Mouse (Mus musculus): ENCODE results near the gene March6.

March6 gene

DNA sequence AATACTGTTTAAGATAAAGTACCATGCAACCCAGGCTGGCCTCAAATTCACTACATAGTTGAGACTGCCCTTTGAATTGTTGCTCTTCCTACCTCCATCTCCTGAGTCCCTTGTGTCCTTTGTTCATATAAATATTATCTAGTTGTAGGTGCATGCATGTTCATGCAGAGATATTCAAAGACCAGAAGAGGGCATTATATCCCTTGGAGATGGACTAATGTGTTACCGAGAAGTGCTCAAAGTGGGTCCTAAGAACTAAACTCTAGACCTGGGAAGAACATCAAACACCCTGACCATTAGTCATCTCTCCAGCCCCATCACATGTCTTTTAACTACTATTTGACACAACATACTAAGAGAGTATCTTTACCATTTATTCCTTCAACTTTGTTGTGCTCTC is 13.7 kb downstream of the March6 start:
- intact Hi-C loops (cut with DNase I): loop anchor here (5.0 kb wide), 1 partner anchor 70 kb away; no protein-coding TSS in a partner anchor

DNA sequence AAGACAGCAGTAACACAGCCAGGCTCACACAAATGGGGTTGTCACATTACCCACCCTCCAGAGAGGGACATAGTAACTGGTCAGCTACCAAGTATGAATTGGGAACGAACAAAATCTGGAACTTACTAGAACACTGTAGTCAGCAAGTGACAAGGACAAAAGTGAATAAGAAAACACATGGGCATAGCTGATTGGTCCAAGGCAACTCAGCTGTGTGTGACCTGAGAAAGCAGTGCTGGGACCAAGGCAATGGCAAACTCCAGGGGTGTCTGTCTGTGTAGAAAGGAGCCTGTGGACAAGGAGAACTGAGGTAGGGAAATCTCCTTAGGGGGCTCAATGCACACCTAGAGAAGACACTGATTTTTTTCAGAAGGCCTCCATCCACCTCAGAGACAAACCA is 19.1 kb downstream of the March6 start:
- intact Hi-C loops (cut with DNase I): no loop called here

DNA sequence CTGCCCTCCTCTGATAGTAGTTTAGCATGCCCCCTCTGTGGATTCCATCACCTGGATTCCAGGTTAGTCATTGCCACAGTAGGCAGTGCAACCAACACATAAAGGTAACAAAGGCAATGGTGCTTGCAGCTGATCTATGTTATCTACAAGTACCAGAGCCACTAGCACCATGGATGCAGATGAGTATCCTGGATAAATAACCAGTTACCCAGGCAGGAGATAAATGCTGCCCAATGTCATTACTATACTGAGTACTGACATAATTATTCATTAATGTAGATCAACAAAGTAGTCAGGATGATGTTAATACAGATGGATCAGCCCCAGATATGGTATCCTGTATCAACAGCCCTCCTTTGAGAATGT is 19.5 kb downstream of the March6 start:
- intact Hi-C loops (cut with DNase I): no loop called here

DNA sequence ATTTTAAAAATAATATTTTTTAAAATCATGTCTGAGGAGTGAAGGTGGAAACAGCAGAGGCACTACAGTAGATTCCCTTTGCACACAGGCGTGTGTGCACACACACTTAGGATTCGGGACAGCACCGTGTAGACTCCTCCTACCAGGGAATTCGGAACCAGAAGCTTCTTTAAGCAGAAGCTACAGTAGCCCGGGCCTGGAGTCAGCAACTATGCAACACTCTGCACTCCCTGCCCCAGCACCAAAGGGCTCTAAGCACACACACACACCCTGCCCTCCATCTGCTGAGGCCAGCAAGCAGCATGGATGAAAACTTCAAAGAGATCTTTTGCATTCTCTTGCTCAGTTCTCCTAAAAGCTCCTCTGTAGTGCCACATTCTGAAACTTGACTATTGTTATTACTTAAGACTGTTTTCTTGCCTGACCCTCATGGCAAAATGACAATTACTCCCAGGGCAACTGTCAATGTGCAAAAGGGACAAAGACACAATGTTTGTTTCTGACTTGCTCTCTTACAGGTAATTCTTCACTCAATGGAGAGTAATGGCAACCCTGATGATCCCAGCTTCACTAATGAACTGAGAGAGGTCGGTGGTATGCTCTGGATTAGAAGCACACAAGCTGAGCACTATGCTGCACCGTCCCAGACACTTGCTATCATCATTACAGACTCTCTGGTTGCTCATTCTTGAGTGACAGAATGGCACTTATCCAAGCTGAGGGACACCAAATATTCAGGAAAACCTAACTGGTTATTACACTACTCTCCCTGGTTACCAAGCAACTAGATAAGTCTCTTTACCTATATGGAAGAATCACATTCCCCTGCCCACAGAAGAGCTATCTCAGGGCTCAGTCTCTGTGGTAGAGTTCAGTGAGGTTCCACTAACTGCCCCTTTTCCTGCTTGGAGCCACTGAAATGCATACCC is 20.1 kb downstream of the March6 start:
- intact Hi-C loops (cut with DNase I): no loop called here

DNA sequence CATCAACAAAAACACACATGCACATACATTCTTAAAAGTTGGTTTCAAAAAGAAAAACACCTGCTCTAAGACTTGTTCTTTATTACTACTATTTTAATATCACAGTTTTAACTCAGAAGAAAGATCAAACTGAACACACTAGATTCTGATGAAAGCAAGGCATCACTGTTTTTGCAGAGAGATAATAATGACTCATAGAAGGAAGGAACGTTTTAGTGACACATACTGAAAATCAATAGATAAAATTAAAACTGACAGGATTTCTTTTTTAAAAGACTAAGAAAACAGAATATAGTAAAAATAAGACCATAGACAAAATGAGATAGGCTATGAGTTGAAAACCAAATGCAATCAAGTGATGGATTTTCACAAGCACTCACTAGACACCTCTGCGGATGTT is 25.8 kb downstream of the March6 start:
- intact Hi-C loops (cut with DNase I): no loop called here

DNA sequence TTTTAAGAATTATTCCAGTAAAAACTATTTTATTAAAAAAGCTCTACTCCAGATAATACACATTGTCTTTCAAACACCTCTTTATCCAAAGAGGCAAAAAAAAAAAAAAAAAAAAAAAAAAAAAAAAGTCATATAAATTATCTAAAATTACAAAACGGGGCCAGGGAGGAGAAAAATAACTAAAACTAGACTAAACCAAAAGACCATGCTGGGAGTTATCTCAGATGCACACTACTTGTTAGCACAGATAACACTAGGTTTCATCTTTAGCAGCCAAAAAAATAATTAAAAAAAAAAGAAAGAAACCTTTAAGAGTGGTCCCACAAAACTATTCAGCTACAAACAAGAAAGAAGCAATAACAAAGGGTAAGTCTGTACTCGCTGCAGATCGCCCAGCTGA is 27.4 kb downstream of the March6 start:
- intact Hi-C loops (cut with DNase I): loop anchor here (5.0 kb wide), 1 partner anchor 36 kb away; no protein-coding TSS in a partner anchor

DNA sequence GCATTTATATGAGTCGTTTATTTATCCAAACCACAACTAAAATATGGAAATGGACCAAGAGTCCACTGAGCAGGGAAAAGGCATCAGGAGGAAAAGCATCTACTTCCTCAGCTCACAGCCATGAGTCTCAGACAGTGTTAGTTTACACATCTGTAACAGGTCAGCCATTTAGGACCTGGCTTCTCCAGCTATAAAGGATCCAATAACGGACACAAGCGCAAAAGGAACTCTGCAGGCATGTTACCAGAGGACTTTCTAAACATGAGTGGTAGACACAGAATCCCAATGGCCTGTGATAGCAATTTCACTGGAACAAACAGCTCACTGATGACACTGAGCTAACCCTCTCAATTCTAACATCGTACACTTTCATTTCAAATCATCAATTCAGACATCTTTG is 27.9 kb downstream of the March6 start:
- intact Hi-C loops (cut with DNase I): loop anchor here (5.0 kb wide), 1 partner anchor 36 kb away; no protein-coding TSS in a partner anchor

DNA sequence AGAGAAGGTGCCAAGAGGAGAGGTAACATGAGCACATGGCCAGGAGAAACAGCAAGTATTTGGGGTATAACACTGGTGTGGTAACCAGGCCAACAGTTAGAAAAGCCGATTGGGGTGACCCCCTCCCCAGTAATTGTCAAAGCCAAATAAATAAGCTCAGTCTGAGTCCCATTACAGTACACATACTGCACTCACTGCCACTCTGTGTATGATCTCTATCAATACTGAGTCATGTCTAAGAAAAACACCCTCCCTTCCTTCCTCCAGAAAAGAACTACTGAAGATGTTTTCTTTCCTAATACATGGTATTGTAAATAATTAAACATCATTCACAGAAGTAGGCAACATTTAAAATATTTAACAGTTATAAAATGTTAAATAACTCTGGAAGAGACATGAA is 28.5 kb downstream of the March6 start:
- intact Hi-C loops (cut with DNase I): loop anchor here (5.0 kb wide), 1 partner anchor 35 kb away; no protein-coding TSS in a partner anchor

DNA sequence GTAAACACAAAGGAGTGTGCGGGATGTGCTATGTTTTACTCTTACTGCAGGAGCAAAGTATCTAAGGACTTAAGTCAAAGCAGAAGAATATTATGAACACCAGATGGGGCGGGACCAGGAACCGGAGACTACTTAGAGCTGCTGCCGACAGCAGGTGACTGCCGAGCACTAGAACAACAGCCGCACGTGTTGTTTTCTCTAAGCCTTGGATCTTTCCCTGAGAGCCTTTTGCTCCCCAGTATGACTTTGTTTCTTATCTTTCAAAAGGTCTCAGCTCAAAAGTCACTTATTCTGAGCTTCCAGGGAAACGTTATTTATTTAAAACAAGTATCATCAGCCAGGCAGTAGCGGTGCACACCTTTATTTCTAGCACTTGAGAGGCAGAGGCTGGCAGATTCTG is 36.0 kb downstream of the March6 start:
- intact Hi-C loops (cut with DNase I): loop anchor here (5.0 kb wide), 1 partner anchor 102 kb away; no protein-coding TSS in a partner anchor

DNA sequence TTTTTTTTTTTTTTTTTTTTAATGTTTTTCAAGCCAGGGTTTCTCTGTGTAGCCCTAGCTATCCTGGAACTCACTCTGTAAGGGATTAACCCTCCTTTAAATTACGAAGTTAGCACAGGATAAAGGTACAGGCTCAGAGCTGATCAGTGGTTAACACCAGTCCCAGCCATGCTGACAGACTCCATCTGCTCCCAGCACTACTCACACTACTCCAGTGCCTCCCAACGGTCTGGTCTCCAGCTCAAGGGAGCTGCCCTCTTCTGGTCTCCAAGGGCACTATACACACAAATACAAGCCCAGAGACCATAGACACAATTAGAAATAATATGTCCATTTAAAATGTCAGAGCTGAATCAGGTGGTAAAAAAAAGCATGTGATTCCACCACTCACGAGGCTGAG is 36.5 kb downstream of the March6 start:
- intact Hi-C loops (cut with DNase I): loop anchor here (5.0 kb wide), 1 partner anchor 103 kb away; no protein-coding TSS in a partner anchor

DNA sequence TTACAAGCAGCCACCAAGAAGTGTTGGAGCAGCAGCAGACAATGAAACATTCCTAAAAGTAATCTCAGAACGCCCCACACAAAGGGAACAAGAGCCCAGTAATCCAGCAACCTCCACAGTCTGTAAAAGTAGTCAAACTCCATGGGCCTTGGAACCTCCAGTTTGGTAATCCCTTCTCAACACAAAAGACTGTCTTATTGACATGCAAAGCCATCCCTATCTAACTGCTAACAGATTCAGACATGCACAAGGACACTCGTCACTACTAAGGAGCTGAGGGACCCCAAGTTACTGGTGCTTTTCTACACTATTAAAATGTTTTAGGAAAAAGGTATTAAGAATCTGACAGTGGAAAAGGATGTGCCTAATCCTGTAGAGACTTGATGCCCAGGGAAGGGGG is 43.4 kb downstream of the March6 start:
- intact Hi-C loops (cut with DNase I): no loop called here

DNA sequence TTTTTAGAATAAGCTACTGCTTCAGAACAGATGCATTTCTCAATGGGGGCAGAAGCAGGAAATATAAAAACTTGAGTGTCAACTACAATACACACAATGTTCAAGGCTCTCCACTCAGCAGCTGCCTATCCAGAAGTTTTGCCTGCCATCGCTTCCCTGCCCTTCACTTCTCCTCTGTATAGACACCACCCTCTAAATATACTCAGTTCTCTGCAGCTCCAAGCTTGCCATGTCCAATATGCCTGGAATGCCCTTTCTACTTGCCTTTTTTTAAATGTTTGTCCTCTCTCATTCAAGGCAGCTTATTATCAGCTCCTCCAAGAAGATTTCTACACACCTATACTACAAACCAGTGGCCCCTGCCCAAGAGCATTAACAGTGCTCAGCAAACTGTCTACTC is 54.2 kb downstream of the March6 start:
- intact Hi-C loops (cut with DNase I): no loop called here

DNA sequence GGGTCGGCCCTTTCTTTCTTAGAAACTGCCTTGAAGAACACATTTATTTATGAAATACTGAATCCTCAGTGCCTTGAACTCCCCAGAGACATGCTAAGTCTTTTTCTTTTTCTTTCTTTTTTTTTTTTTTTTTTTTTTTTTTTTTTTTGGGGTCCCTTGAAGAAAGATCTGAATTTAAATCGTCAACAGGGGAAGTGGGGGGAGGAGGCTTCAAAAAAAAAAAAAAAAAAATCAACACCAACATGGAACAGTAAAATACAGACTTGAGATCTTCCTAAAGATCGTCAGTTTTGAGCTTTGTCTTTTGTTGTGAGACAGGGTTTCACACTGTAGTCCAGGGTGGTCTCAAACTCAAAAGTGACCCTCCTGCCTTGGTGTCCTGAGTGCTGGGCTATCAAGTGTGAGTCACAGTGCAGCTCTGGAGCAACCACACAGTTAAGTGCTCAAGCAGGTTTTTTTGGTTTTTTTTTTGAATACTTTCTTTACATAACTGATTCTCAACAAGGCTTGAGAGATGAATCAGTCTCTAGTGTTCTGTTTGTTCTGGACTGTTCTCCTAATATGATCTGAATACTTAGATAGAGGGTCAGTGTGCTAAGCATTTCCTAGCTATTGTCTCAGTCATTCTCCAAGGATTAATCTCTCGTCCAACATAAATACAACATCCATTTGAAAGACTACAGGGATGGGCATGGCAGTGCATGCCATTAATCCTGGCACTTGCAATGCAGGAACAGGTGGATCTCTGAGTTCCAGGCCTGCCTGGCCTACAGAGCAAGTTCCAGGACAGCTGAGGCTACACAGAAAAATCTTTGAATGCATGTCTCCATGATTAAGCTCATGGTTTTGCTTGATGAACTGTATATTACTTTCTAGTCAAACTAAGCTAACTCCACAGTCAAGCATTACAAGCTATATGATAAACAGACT is 57.9 kb downstream of the March6 start:
- intact Hi-C loops (cut with DNase I): no loop called here

DNA sequence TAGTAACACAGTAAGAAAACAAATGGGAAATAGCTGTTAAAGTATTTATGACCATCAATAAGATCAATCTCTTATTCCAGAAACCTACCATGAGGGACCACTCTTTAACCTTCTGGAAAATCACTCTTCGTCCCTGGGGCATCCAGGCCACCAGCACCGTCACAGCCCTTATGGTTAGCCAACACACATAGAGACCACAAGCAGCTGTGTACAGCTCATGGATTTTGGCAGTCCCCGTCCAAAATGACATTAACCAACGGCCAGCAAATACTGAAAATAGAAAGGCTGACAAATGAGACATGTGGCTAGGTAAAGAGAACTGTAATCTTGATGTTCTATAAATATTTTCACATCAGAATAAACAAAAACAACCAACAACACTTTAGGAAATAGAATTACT is 59.3 kb downstream of the March6 start:
- intact Hi-C loops (cut with DNase I): no loop called here

DNA sequence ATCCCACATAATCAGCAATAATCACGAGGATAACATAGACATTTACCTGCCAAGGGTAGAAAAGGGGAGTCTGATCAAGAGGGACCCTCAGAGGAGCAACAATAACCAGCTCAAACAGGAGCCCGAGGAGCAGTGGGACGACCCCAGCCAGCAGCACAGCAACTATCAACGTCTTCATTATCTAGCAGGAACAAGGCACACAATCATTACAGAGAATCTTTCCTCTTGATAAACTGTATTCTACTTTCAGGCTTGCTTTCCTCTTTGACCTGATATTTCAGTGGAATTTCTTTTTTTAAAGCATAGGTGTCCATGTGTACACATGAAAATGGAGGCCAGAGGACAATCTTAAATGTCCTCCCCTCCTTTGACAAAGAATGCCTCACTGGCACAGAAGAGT is 61.4 kb downstream of the March6 start:
- intact Hi-C loops (cut with DNase I): loop anchor here (5.0 kb wide), 1 partner anchor 33 kb away; no protein-coding TSS in a partner anchor

DNA sequence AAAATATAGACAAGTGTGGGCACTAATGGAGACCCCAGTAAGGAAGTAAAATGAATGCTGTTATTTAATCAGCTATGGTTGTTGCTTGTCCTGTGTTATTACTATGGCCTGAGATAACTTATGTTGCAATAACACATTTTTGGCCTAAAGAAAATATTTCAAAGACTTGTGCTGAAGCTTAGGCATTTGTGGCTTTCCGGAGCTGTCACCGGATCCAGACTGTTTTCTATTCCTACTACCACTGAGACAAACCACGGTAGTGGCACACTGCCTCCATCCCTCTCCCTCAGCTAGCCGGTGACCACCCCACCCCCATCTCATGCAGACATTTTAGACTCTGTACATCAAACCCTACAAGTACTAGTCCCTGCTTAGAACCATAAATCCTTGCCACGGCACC is 62.0 kb downstream of the March6 start:
- intact Hi-C loops (cut with DNase I): loop anchor here (5.0 kb wide), 1 partner anchor 33 kb away; no protein-coding TSS in a partner anchor

DNA sequence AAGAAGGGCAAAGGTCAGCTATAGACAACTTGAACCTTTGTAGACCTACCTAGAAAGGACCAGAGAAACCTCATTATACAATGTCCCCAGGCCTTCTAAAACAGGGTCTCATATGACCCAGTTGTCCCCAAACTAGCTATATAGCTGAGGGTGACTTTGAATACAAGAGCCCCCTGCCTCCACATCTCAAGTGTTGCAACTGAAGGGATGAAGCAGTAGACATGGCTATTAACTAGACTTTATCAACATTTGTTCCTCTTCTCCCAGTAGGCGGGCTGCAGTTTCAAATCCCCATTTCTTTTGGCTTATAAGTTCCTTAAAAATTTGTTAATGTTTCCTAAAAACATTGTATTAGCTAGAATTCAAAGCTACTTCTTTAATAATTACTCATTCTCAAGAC is 64.1 kb downstream of the March6 start:
- intact Hi-C loops (cut with DNase I): loop anchor here (5.0 kb wide), 1 partner anchor 36 kb away; no protein-coding TSS in a partner anchor

DNA sequence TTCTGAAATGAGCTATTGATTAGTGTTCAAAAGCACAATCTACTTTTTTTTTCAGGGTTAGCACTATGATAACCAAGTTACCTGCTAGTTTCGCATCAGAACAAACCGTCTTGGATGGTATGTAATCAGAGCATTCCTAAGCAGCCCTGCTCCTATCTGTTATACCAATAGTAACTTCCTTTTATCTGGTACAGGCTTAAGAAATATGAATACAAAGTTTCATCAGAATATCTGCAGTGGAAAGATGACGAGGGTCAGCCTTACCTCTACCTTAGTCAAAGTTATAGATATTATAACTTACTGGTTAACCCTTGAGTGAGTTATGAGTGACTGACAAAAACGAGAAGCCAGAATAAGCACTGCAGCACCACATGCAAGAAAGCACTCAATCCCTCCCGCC is 64.6 kb downstream of the March6 start:
- intact Hi-C loops (cut with DNase I): loop anchor here (5.0 kb wide), 1 partner anchor 36 kb away; no protein-coding TSS in a partner anchor

DNA sequence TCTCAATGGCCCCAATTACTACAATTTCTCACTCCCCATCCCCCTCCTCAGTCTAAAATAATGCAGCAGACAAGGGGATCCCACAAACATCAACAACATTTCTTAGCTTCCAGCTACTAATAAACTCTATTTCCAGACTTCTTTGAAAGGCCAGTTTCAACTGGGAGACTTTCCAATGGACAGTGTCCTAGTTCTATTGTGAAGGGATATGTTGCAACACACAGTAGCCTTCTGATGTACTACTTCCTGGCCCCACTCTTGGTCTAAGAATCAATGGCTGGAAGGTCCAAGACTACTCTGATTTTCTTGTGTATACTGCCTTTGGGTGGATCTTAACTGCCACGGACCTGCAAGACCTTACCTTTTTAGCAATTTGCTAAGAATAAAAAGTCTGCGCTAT is 65.0 kb downstream of the March6 start:
- intact Hi-C loops (cut with DNase I): loop anchor here (5.0 kb wide), 1 partner anchor 36 kb away; no protein-coding TSS in a partner anchor

DNA sequence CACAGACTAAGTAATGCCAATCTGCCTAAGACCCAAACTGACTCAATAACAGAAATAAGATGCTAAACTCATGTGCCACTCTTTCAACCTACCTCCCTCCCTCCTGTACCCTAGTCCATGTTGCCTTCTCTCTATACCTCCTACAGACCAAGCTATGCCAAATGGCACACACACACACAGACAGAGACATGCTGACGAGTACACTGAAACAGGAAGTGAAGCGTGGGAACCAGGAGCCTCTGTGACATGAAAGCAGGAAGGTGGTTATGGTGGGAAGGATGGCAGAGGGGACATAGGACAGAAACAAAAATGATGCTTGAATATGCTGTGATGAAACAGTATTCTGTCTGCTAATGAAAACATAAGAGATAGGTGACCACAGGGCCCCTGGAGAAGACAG is 70.3 kb downstream of the March6 start:
- intact Hi-C loops (cut with DNase I): no loop called here

DNA sequence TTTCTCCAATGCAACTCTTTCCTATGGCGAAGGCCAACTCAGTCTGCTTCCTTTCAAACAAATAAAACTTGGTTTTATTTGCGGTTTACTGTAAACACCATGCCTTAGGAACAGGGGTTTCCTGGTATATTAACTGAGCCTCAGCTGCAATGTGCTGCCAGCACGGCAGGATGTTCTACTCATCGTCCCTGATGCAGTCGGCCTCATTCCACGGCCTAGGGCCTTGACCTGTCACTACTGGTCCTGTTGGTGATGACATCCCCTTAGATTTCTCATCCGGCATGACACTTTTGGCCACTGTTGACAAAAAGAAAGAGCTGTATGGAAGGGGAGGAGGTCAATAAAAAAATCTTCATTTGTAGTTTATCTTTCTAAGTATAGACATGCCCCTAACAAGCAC is 72.8 kb downstream of the March6 start:
- intact Hi-C loops (cut with DNase I): no loop called here

DNA sequence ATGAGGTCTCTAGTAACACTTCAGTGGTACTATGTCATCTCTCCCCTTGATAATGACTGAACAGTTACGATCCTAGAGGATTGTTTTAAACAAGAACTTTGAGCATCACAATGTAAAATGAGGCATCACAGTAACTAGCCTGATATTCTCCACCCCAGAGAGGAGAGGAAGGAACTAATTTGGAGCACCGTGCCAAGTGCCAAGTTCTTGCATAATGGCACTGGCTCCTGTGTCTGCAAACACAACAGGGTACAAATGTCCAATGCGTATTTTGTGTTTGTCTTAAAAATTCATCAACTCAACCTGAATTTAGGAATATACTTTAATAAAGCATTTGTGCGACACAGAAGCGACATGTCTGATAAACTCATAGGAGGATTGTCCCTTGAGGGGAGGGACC is 74.5 kb downstream of the March6 start:
- intact Hi-C loops (cut with DNase I): no loop called here
